Mouse (Mus musculus) liver, embryonic 11.5 days (tissue): ENCODE measurements around the gene Hnrnpu. TPM values are rescaled to one million over a fixed set of nuclear protein-coding genes. Genes with fewer than 3 reads are reported as not detected.

ENCODE experiments used
- ATAC-seq: fragments of 200-750 bp; cut with Nextera tagmentation; replicated peaks from 2 replicates; pipeline ENCODE4 v1.8.0; 2017; ENCODE audit warnings: moderate number of reproducible peaks, mild to moderate bottlenecking, moderate TSS enrichment, moderate library complexity; ENCODE audit not compliant: low FRiP score
- DNase-seq: peaks from one replicate; pipeline ENCODE4 v3.0.0-alpha.2; 2017; ENCODE audit warnings: low spot score
- H3K27ac ChIP-seq: fragments of 300-500 bp; sonication (generic); 2 replicates; pipeline ENCODE4 v1.5.1; 2014; ENCODE audit warnings: mild to moderate bottlenecking, low read depth, low read length, control low read depth
- H3K27me3 ChIP-seq: fragments of 300-500 bp; sonication (generic); replicated peaks from 2 replicates; pipeline ENCODE4 v1.6.1; 2014; ENCODE audit warnings: low read length, mixed read lengths; ENCODE audit not compliant: control insufficient read depth, insufficient read depth
- H3K36me3 ChIP-seq: fragments of 300-500 bp; sonication (generic); 2 replicates; pipeline ENCODE4 v1.6.1; 2014; ENCODE audit warnings: mild to moderate bottlenecking, low read length, moderate library complexity, mixed read lengths; ENCODE audit not compliant: control insufficient read depth, insufficient read depth
- H3K4me1 ChIP-seq: fragments of 300-500 bp; sonication (generic); replicated peaks from 2 replicates; pipeline ENCODE4 v1.6.1; 2014; ENCODE audit warnings: low read length, mixed read lengths; ENCODE audit not compliant: control insufficient read depth, insufficient read depth
- H3K4me2 ChIP-seq: fragments of 300-500 bp; sonication (generic); 2 replicates; pipeline ENCODE4 v1.6.1; 2014; ENCODE audit warnings: mild to moderate bottlenecking, control low read depth, moderate library complexity
- H3K4me3 ChIP-seq: fragments of 300-500 bp; sonication (generic); 2 replicates; pipeline ENCODE4 v1.5.1; 2014; ENCODE audit warnings: low read depth, low read length, control low read depth
- H3K9ac ChIP-seq: fragments of 300-500 bp; sonication (generic); 2 replicates; pipeline ENCODE4 v1.6.1; 2014; ENCODE audit warnings: low read depth, low read length, control low read depth
- H3K9me3 ChIP-seq: fragments of 300-500 bp; sonication (generic); 2 replicates; pipeline ENCODE4 v1.6.1; 2016; ENCODE audit warnings: low read length, inconsistent platforms, mixed read lengths; ENCODE audit not compliant: control insufficient read depth
- WGBS: fragments of 180-500 bp; shearing (Covaris S2); extraction: QIAGEN DNeasy Blood & Tissue Kit; methylation state at CpG from one replicate; pipeline ENCODE4 v1.1.7; 2014; 5-methylcytosine and 5-hydroxymethylcytosine counted together
- polyA plus RNA-seq: library from polyadenylated mRNA; unstranded; fragments of >200 nt; fragmentation: Nextera tagmentation; extraction: Ambion mirVana; gene quantifications from 2 replicates; pipeline ENCODE4 v1.2.1, GENCODE M21; 2014

Gene Hnrnpu
- polyA plus RNA-seq: 571 and 620 TPM in 2 replicates

GRCm38 (mm10) chr1:178337551-178338317 is at the start of gene Hnrnpu:
Hnrnpu (minus strand) TSS chr1:178337797.
- H3K27ac ChIP-seq: peak within 1 kb of the TSS; percentile 100
- H3K4me2 ChIP-seq: peak within 1 kb of the TSS; percentile 82
- H3K4me3 ChIP-seq: peak within 1 kb of the TSS; percentile 100
- peaks cover 15% of the 10 kb centered on the region for H3K36me3 ChIP-seq
- WGBS: under 1% methylated on average over 73 of the region's 73 CpGs
- ATAC-seq: peak; percentile 84
- peaks cover 14% of the 10 kb centered on the region for H3K4me1 ChIP-seq
- no peaks in the 10 kb centered on the region for H3K27me3 ChIP-seq
- peak within 1 kb of the TSS; percentile 100 for H3K9ac ChIP-seq
- DNase-seq: peak; percentile 95
- H3K9me3 ChIP-seq: no peaks in the 10 kb centered on the region

DNA sequence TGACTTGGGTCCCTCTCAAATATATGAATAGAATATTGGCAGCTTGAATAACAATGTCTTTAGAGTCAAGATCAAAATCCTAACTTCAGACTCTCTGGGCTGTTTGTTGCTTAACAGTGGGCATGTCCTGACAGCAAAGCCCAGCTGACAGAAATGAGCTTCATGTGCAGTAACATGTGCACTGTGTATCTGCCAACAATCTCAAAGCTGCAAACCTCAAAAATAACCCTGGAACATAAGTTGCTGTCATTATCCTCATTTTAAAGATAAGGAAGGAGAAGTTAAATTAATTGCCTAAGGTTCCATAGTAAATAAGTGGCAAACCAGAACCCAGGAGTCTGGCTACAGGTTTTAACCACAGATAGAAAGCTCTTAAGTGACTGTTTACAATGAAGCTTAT is 44.6 kb upstream of the Hnrnpu start:
- no peaks in the 10 kb centered on the region for H3K4me1 ChIP-seq
- no peak for DNase-seq
- no peak for ATAC-seq
- no peaks in the 10 kb centered on the region for H3K27me3 ChIP-seq
- H3K9ac ChIP-seq: no peak overlapping the region
- H3K36me3 ChIP-seq: no peaks in the 10 kb centered on the region
- no peak overlapping the region for H3K27ac ChIP-seq
- H3K9me3 ChIP-seq: no peaks in the 10 kb centered on the region
- H3K4me2 ChIP-seq: no peak overlapping the region
- no peak overlapping the region for H3K4me3 ChIP-seq

GRCm38 (mm10) chr1:178379224-178379623 is 41.6 kb upstream of the Hnrnpu start:
- Histone ChIP-seq H3K27me3 (no peaks in the 10 kb centered on the region), H3K4me2 (no peak overlapping the region), H3K4me3 (no peak overlapping the region), H3K9me3 (no peaks in the 10 kb centered on the region), H3K9ac (no peak overlapping the region), H3K4me1 (no peaks in the 10 kb centered on the region), H3K27ac (no peak overlapping the region), H3K36me3 (no peaks in the 10 kb centered on the region)
- no peak for ATAC-seq
- WGBS: 89% methylated on average over 1 of the region's 1 CpGs
- no peak for DNase-seq

- 57% methylated on average over 3 of the region's 3 CpGs for WGBS
- Histone ChIP-seq H3K4me2 (no peak overlapping the region), H3K27me3 (no peaks in the 10 kb centered on the region), H3K9ac (no peak overlapping the region), H3K4me1 (peaks cover 2% of the 10 kb centered on the region; the same call in 1 of the 2 replicates), H3K27ac (no peak overlapping the region), H3K4me3 (no peak overlapping the region), H3K36me3 (no peaks in the 10 kb centered on the region), H3K9me3 (no peaks in the 10 kb centered on the region)
- no peak for DNase-seq
- peak; percentile 69; the same call in 1 of the 2 replicates for ATAC-seq
These were observed 40.5 kb upstream of the Hnrnpu start for GRCm38 (mm10) chr1:178378115-178378514.

DNA sequence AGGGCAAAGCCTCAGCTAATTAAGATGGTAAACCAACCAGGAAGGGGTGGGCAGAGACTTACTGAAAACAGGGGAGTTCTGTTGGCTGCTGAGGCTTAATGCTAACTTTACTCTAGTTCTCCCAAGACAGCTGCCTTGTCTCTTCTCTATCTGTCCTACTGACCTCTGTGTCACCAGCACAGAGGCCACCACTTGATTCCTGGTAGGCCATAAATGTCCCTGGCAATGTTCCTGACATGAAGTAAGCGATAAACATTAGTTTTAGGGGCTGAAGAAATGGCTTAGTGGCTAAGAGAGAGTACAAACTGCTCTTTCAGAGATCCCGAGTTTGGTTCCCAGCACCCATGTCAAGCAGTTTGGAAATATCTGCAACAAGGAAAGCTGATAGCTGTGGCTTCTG is 39.3 kb upstream of the Hnrnpu start:
- 75% methylated on average over 2 of the region's 2 CpGs for WGBS
- Histone ChIP-seq H3K4me3 (no peak overlapping the region), H3K27ac (no peak overlapping the region), H3K9ac (no peak overlapping the region), H3K9me3 (no peaks in the 10 kb centered on the region), H3K36me3 (no peaks in the 10 kb centered on the region), H3K4me2 (no peak overlapping the region), H3K27me3 (no peaks in the 10 kb centered on the region), H3K4me1 (peaks cover 5% of the 10 kb centered on the region; the same call in 1 of the 2 replicates)
- no peak for ATAC-seq
- no peak for DNase-seq

- 72% methylated on average over 2 of the region's 2 CpGs for WGBS
- Histone ChIP-seq H3K36me3 (no peaks in the 10 kb centered on the region), H3K27ac (no peak overlapping the region), H3K9ac (no peak overlapping the region), H3K4me3 (no peak overlapping the region), H3K9me3 (no peaks in the 10 kb centered on the region), H3K27me3 (no peaks in the 10 kb centered on the region), H3K4me2 (no peak overlapping the region), H3K4me1 (peaks cover 5% of the 10 kb centered on the region; the same call in 1 of the 2 replicates)
- ATAC-seq: peak; percentile 65
- no peak for DNase-seq
These were observed 38.5 kb upstream of the Hnrnpu start for GRCm38 (mm10) chr1:178376061-178376460.

DNA sequence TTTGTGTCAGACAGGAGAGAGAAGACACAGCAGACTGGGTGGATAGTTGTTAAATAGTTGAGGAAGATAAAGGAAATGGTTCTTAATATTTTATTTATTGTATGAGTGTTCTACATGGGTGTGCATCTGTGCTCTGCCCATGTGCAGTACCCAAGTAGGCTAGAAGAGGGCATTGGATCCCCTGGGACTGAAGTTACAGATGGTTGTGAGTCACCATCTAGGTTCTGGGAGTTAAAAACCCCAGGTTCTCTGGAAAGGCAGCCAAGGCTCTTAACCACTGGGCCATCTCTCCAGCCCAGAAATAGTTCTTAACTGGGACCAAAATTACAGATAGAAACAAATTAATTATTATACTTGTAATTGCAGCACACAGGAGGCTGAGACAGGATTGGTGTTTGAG is 37.8 kb upstream of the Hnrnpu start:
- DNase-seq (no peak), ATAC-seq (no peak)
- H3K36me3 ChIP-seq: no peaks in the 10 kb centered on the region
- H3K27me3 ChIP-seq: no peaks in the 10 kb centered on the region
- no peak overlapping the region for H3K4me2 ChIP-seq
- peaks cover 5% of the 10 kb centered on the region; the same call in 1 of the 2 replicates for H3K4me1 ChIP-seq
- no peaks in the 10 kb centered on the region for H3K9me3 ChIP-seq
- no peak overlapping the region for H3K27ac ChIP-seq
- H3K9ac ChIP-seq: no peak overlapping the region
- H3K4me3 ChIP-seq: no peak overlapping the region

- peaks cover 12% of the 10 kb centered on the region for H3K4me1 ChIP-seq
- no peak overlapping the region for H3K27ac ChIP-seq
These were observed 35.1 kb upstream of the Hnrnpu start for GRCm38 (mm10) chr1:178372681-178373080.

DNA sequence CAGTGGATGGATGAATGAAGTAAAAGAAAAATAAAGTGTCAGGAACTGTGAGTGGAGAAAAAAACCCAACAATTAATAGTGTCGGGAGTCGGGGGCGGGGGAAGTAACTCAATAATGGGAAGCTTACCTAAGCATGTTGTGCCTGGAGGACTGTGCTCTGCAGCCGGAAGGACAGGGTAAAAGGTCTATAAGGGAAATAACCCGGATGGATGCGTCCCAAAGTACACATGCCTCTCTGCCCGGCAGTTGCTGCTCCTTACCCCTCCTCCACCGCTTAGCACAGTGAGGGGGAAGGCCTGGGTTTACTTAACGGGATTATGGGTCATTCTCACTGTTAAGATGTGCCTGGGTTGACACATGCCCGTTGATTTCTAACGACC is 31.7 kb upstream of the Hnrnpu start:
- Histone ChIP-seq H3K9ac (peak overlapping the region; percentile 82), H3K27me3 (no peaks in the 10 kb centered on the region), H3K36me3 (no peaks in the 10 kb centered on the region), H3K27ac (peak overlapping the region; percentile 93), H3K4me1 (peaks cover 12% of the 10 kb centered on the region), H3K4me3 (peak overlapping the region; percentile 64), H3K9me3 (no peaks in the 10 kb centered on the region), H3K4me2 (peak overlapping the region; percentile 85)
- DNase-seq (no peak), ATAC-seq (peak; percentile 86)
- WGBS: under 1% methylated on average over 11 of the region's 11 CpGs

More at GRCm38 (mm10) chr1:178372681-178373080, 35.1 kb upstream of the Hnrnpu start:
- 77% methylated on average over 4 of the region's 4 CpGs for WGBS
- ATAC-seq (no peak), DNase-seq (no peak)
- no peaks in the 10 kb centered on the region for H3K9me3 ChIP-seq
- no peaks in the 10 kb centered on the region for H3K36me3 ChIP-seq
- no peaks in the 10 kb centered on the region for H3K27me3 ChIP-seq
- no peak overlapping the region for H3K4me3 ChIP-seq
- H3K9ac ChIP-seq: no peak overlapping the region
- no peak overlapping the region for H3K4me2 ChIP-seq
